ENCODE assay signal across 13 mouse cellular contexts in the genomic region with DNA sequence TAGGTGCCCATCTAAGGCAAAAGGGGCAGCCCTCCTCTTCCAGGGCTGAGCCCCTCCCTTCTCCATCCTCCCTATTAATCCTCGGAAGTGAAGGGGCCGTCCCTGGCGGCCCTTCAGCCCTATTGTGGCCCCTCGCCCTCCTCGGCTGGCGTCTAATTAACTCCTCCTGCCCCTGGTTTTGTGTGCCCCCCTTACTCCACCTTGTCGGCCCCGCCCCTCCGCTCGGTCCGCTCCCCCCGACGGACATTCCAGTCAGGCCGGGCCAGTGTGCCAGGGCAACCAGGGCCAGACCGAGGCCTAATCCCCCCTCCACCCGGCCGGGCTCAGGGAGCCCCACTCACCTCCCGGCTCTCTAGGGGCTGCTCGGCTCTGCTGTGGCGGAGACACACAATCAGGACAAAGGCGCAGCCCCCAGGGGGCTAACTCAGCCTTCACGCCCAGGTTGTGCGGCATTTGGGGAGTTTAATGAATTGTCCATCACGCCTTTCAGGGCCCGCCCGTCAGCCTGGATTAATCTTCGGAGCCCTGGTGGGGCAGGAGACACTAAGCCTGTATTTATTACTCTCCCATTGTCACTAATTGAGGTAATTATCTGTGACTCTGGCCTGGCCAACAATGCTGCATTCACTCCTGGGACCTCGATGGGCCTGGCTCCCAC. TPM values are rescaled to one million over a fixed set of nuclear protein-coding genes. Genes with fewer than 3 reads are reported as not detected.
A peak's percentile ranks its signal among the peaks of the same experiment; 100 is the strongest.
DNase-seq lines count a peak whose midpoint lies in the region; ATAC-seq and TF ChIP-seq lines count a peak whose summit lies in the region.
"Had no signal": no experiment of that assay in that cellular context is flagged by ENCODE, and none has a peak within 500 bp of the region (broad histone marks: within the 10 kb centered on the region; RNA-seq: fewer than 3 reads in every experiment).

No protein-coding gene starts in this region.

- no peak overlapping the region for H3K4me3 ChIP-seq in heart, embryonic 15.5 days
- no peak overlapping the region for H3K4me3 ChIP-seq in heart, adult 2 months
- no peak overlapping the region for H3K4me3 ChIP-seq in forebrain, embryonic 14.5 days (ENCODE audit: low read depth, low read length)
- 0 out of 2 replicates have a peak overlapping the region, but pooled peaks have one; percentile 4 for H3K4me3 ChIP-seq in limb, embryonic 15.5 days
- H3K4me3 ChIP-seq in neural tube, embryonic 15.5 days (replicated peaks) = no peak overlapping the region
- H3K4me3 ChIP-seq in layer of hippocampus, adult 2 months = no peak overlapping the region
- H3K4me3 ChIP-seq: liver, embryonic 15.5 days had no signal

- intact Hi-C loops in heart, adult 2 months (cut with DNase I) = loop anchor here (2.0 to 5.0 kb wide), 2 partner anchors 86 to 133 kb away; no protein-coding TSS in a partner anchor

- TF ChIP-seq POLR2A in heart, adult 2 months (IDR thresholded peaks at IDR 0.05; ENCODE audit: insufficient read depth, low read depth, low read length) = no peak

- no peak for DNase-seq in heart, adult 2 months
- peak; percentile 82 for DNase-seq in forebrain, embryonic 14.5 days (ENCODE audit: low spot score)
- no peak for DNase-seq in layer of hippocampus, adult 2 months (ENCODE audit: low spot score in 2 of 2)
- no peak for DNase-seq in adipocyte (ENCODE audit: low spot score)
- DNase-seq in right cerebral cortex, postnatal 14 days = no peak

- H3K79me2 ChIP-seq in heart, adult 2 months (replicated peaks; ENCODE audit: control insufficient read depth, insufficient read depth, low read length) = no peaks in the 10 kb centered on the region

- no peaks in the 10 kb centered on the region for H3K36me3 ChIP-seq in heart, embryonic 15.5 days
- no peaks in the 10 kb centered on the region for H3K36me3 ChIP-seq in heart, adult 2 months (ENCODE audit: control insufficient read depth, insufficient read depth, low read length)
- H3K36me3 ChIP-seq in forebrain, embryonic 14.5 days (ENCODE audit: control insufficient read depth, insufficient read depth, low read length) = no peaks in the 10 kb centered on the region
- H3K36me3 ChIP-seq in limb, embryonic 15.5 days = no peaks in the 10 kb centered on the region
- no peaks in the 10 kb centered on the region for H3K36me3 ChIP-seq in neural tube, embryonic 15.5 days
- H3K36me3 ChIP-seq: liver, embryonic 15.5 days had no signal

- H3K27me3 ChIP-seq in heart, embryonic 15.5 days = peaks cover 99% of the 10 kb centered on the region
- peaks cover 4% of the 10 kb centered on the region for H3K27me3 ChIP-seq in heart, adult 2 months (ENCODE audit: control insufficient read depth, insufficient read depth, low read length)
- peaks cover 86% of the 10 kb centered on the region for H3K27me3 ChIP-seq in forebrain, embryonic 14.5 days (replicated peaks; ENCODE audit: control insufficient read depth, insufficient read depth, low read length)
- H3K27me3 ChIP-seq in limb, embryonic 15.5 days = peaks cover 99% of the 10 kb centered on the region
- H3K27me3 ChIP-seq in neural tube, embryonic 15.5 days (replicated peaks) = peaks cover 96% of the 10 kb centered on the region

- TF ChIP-seq EP300 in heart, adult 2 months (IDR thresholded peaks at IDR 0.05; ENCODE audit: insufficient read depth, low read depth, low read length) = no peak

- 10% methylated on average over 28 of the region's 28 CpGs for WGBS in heart, embryonic 15.5 days
- WGBS in heart, adult 2 months = 25% methylated on average over 28 of the region's 28 CpGs
- 1% methylated on average over 28 of the region's 28 CpGs for WGBS in forebrain, embryonic 14.5 days
- WGBS in limb, embryonic 15.5 days = 3% methylated on average over 28 of the region's 28 CpGs
- WGBS in neural tube, embryonic 15.5 days = 2% methylated on average over 28 of the region's 28 CpGs

- H3K27ac ChIP-seq in heart, embryonic 15.5 days = no peak overlapping the region
- H3K27ac ChIP-seq in heart, adult 2 months = no peak overlapping the region
- H3K27ac ChIP-seq in forebrain, embryonic 14.5 days (ENCODE audit: low read depth, low read length) = no peak overlapping the region
- H3K27ac ChIP-seq in limb, embryonic 15.5 days = no peak overlapping the region
- no peak overlapping the region for H3K27ac ChIP-seq in neural tube, embryonic 15.5 days (replicated peaks)
- H3K27ac ChIP-seq in layer of hippocampus, adult 2 months = no peak overlapping the region
- H3K27ac ChIP-seq: liver, embryonic 15.5 days; stomach, postnatal 0 days had no signal

- no peak for TF ChIP-seq CTCF in heart, adult 2 months (IDR thresholded peaks at IDR 0.05)
- TF ChIP-seq CTCF in layer of hippocampus, adult 2 months (conservative IDR thresholded peaks at IDR 0.05) = no peak

- peaks cover 28% of the 10 kb centered on the region for H3K4me1 ChIP-seq in heart, embryonic 15.5 days (replicated peaks)
- H3K4me1 ChIP-seq in heart, adult 2 months (ENCODE audit: control insufficient read depth, insufficient read depth, low read length) = no peaks in the 10 kb centered on the region; the same call in 1 of the 2 replicates
- peaks cover 15% of the 10 kb centered on the region for H3K4me1 ChIP-seq in forebrain, embryonic 14.5 days (ENCODE audit: control insufficient read depth, insufficient read depth, low read length)
- H3K4me1 ChIP-seq in limb, embryonic 15.5 days = peaks cover 17% of the 10 kb centered on the region
- H3K4me1 ChIP-seq in neural tube, embryonic 15.5 days = peaks cover 24% of the 10 kb centered on the region

- no peak overlapping the region for H3K9ac ChIP-seq in heart, embryonic 15.5 days
- no peak overlapping the region for H3K9ac ChIP-seq in heart, adult 2 months (ENCODE audit: low read depth, low read length)
- H3K9ac ChIP-seq in forebrain, embryonic 14.5 days (ENCODE audit: low read length) = no peak overlapping the region
- H3K9ac ChIP-seq in limb, embryonic 15.5 days = no peak overlapping the region
- no peak overlapping the region for H3K9ac ChIP-seq in neural tube, embryonic 15.5 days (replicated peaks)
- H3K9ac ChIP-seq: liver, embryonic 15.5 days had no signal

- ATAC-seq in heart, embryonic 15.5 days (replicated peaks; ENCODE audit: insufficient number of reproducible peaks, insufficient read depth, low FRiP score, low read depth) = 0 out of 2 replicates have a peak, but pooled peaks have one; percentile 3
- ATAC-seq in forebrain, embryonic 14.5 days = peak; percentile 88
- ATAC-seq in limb, embryonic 15.5 days (ENCODE audit: insufficient number of reproducible peaks, low FRiP score, low TSS enrichment, low read depth) = no peak
- peak; percentile 84 for ATAC-seq in neural tube, embryonic 15.5 days (ENCODE audit: low FRiP score)
- ATAC-seq: Patski had no signal

- H3K4me2 ChIP-seq in heart, embryonic 15.5 days = no peak overlapping the region
- peak overlapping the region; percentile 27 for H3K4me2 ChIP-seq in forebrain, embryonic 14.5 days (ENCODE audit: low read length)
- 0 out of 2 replicates have a peak overlapping the region, but pooled peaks have one; percentile 1 for H3K4me2 ChIP-seq in limb, embryonic 15.5 days
- peak overlapping the region; percentile 27 for H3K4me2 ChIP-seq in neural tube, embryonic 15.5 days
- H3K4me2 ChIP-seq: liver, embryonic 15.5 days had no signal

- H3K9me3 ChIP-seq in heart, embryonic 15.5 days (replicated peaks) = no peaks in the 10 kb centered on the region
- H3K9me3 ChIP-seq in forebrain, embryonic 14.5 days (replicated peaks; ENCODE audit: control insufficient read depth, low read length) = no peaks in the 10 kb centered on the region
- no peaks in the 10 kb centered on the region for H3K9me3 ChIP-seq in limb, embryonic 15.5 days
- no peaks in the 10 kb centered on the region for H3K9me3 ChIP-seq in neural tube, embryonic 15.5 days (replicated peaks)
- H3K9me3 ChIP-seq: liver, embryonic 15.5 days had no signal

RNA-seq across cellular contexts. Expression of a gene that starts 8.3 kb away (rescaled TPM):
- polyA plus RNA-seq in heart, embryonic 15.5 days (2015; fragmentation: Nextera tagmentation; extraction: Ambion mirVana) = not detected in 2 replicates
- not detected for total RNA-seq in heart, adult 2 months (2021)
- polyA plus RNA-seq in heart, adult 2 months (2012; rRNA removed) = not detected in 2 replicates
- polyA plus RNA-seq in forebrain, embryonic 14.5 days (2014; fragmentation: Nextera tagmentation; extraction: Ambion mirVana) = 0.56 TPM in 1 of 2 replicates, not detected in the other
- 0.06 and 0.14 TPM in 2 replicates for polyA plus RNA-seq in limb, embryonic 15.5 days (2015; fragmentation: Nextera tagmentation; extraction: Ambion mirVana)
- 1.0 and 2.0 TPM in 2 replicates for polyA plus RNA-seq in neural tube, embryonic 15.5 days (2015; fragmentation: Nextera tagmentation; extraction: Ambion mirVana)
- not detected for total RNA-seq in layer of hippocampus, adult 2 months (2021)
- total RNA-seq: gastrocnemius, adult 8-10 months; layer of hippocampus, adult 8-10 months had no signal
- polyA plus RNA-seq: liver, embryonic 15.5 days; Patski; stomach, postnatal 0 days had no signal

RNA-seq across cellular contexts. Expression of a gene that starts 11.3 kb away (rescaled TPM):
- polyA plus RNA-seq in heart, embryonic 15.5 days (2015; fragmentation: Nextera tagmentation; extraction: Ambion mirVana) = 0.32 and 0.66 TPM in 2 replicates
- total RNA-seq in heart, adult 2 months (2021) = under 1 TPM; 0.45 to 0.50 TPM
- 0.12 and 0.23 TPM in 2 replicates for polyA plus RNA-seq in heart, adult 2 months (2012; rRNA removed)
- polyA plus RNA-seq in forebrain, embryonic 14.5 days (2014; fragmentation: Nextera tagmentation; extraction: Ambion mirVana) = 0.33 and 0.57 TPM in 2 replicates
- 0.15 TPM in 1 of 2 replicates, not detected in the other for polyA plus RNA-seq in limb, embryonic 15.5 days (2015; fragmentation: Nextera tagmentation; extraction: Ambion mirVana)
- polyA plus RNA-seq in neural tube, embryonic 15.5 days (2015; fragmentation: Nextera tagmentation; extraction: Ambion mirVana) = 0.18 and 0.36 TPM in 2 replicates
- total RNA-seq in layer of hippocampus, adult 2 months (2021) = 1,000 to 10,000 TPM; 1,636 to 1,683 TPM
- polyA plus RNA-seq: liver, embryonic 15.5 days; Patski; stomach, postnatal 0 days had no signal

RNA-seq across cellular contexts. Expression of a gene that starts 20.0 kb away (rescaled TPM):
- polyA plus RNA-seq in heart, embryonic 15.5 days (2015; fragmentation: Nextera tagmentation; extraction: Ambion mirVana) = 0.46 TPM in 1 of 2 replicates, not detected in the other
- total RNA-seq in heart, adult 2 months (2021) = under 1 TPM; 0.20 to 0.29 TPM
- polyA plus RNA-seq in heart, adult 2 months (2012; rRNA removed) = 0.23 and 0.70 TPM in 2 replicates
- polyA plus RNA-seq in forebrain, embryonic 14.5 days (2014; fragmentation: Nextera tagmentation; extraction: Ambion mirVana) = not detected in 2 replicates
- 6.0 and 7.0 TPM in 2 replicates for polyA plus RNA-seq in limb, embryonic 15.5 days (2015; fragmentation: Nextera tagmentation; extraction: Ambion mirVana)
- 0.08 and 0.72 TPM in 2 replicates for polyA plus RNA-seq in neural tube, embryonic 15.5 days (2015; fragmentation: Nextera tagmentation; extraction: Ambion mirVana)
- total RNA-seq in layer of hippocampus, adult 2 months (2021) = under 1 TPM; 0.15 to 0.38 TPM
- polyA plus RNA-seq: liver, embryonic 15.5 days; Patski had no signal

RNA-seq across cellular contexts. Expression of a gene that starts 33.4 kb away (rescaled TPM):
- 93.5 and 100 TPM in 2 replicates for polyA plus RNA-seq in heart, embryonic 15.5 days (2015; fragmentation: Nextera tagmentation; extraction: Ambion mirVana)
- total RNA-seq in heart, adult 2 months (2021) = 100 to 1,000 TPM; 104 to 114 TPM
- 95.7 and 200 TPM in 2 replicates for polyA plus RNA-seq in heart, adult 2 months (2012; rRNA removed)
- 82.1 and 87.3 TPM in 2 replicates for polyA plus RNA-seq in forebrain, embryonic 14.5 days (2014; fragmentation: Nextera tagmentation; extraction: Ambion mirVana)
- 91.4 and 94.3 TPM in 2 replicates for polyA plus RNA-seq in limb, embryonic 15.5 days (2015; fragmentation: Nextera tagmentation; extraction: Ambion mirVana)
- 66.4 and 72.9 TPM in 2 replicates for polyA plus RNA-seq in neural tube, embryonic 15.5 days (2015; fragmentation: Nextera tagmentation; extraction: Ambion mirVana)
- 10 to 100 TPM; 50.3 to 51.9 TPM for total RNA-seq in layer of hippocampus, adult 2 months (2021)

RNA-seq across cellular contexts. Expression of a gene that starts 35.0 kb away (rescaled TPM):
- 29.5 and 41.5 TPM in 2 replicates for polyA plus RNA-seq in heart, embryonic 15.5 days (2015; fragmentation: Nextera tagmentation; extraction: Ambion mirVana)
- 10 to 100 TPM; 18.9 to 20.0 TPM for total RNA-seq in heart, adult 2 months (2021)
- polyA plus RNA-seq in heart, adult 2 months (2012; rRNA removed) = 30.6 and 41.0 TPM in 2 replicates
- polyA plus RNA-seq in forebrain, embryonic 14.5 days (2014; fragmentation: Nextera tagmentation; extraction: Ambion mirVana) = 31.7 and 41.4 TPM in 2 replicates
- 41.7 and 49.3 TPM in 2 replicates for polyA plus RNA-seq in limb, embryonic 15.5 days (2015; fragmentation: Nextera tagmentation; extraction: Ambion mirVana)
- 97.8 TPM in 2 replicates for polyA plus RNA-seq in neural tube, embryonic 15.5 days (2015; fragmentation: Nextera tagmentation; extraction: Ambion mirVana)
- 100 to 1,000 TPM; 820 to 852 TPM for total RNA-seq in layer of hippocampus, adult 2 months (2021)
